Mouse (Mus musculus) embryonic facial prominence, embryonic 15.5 days (tissue): ENCODE data around the gene Gm13283. TPM values are rescaled to one million over a fixed set of nuclear protein-coding genes. Genes with fewer than 3 reads are reported as not detected.
"Not testable (repeated sequence)": the region's sequence is repeated elsewhere in the genome, so short reads cannot be mapped to it uniquely, and the experiment has no call there.

ENCODE experiments used
- ATAC-seq: fragments of 200-750 bp; cut with Nextera tagmentation; 2 replicates; pipeline ENCODE4 v1.8.0; 2017; ENCODE audit warnings: low read depth, moderate TSS enrichment; ENCODE audit not compliant: insufficient number of reproducible peaks, low FRiP score, low TSS enrichment
- H3K27ac ChIP-seq: fragments of 300-500 bp; sonication (generic); replicated peaks from 2 replicates; pipeline ENCODE4 v1.5.1; 2015; ENCODE audit warnings: mild to moderate bottlenecking, inconsistent platforms
- H3K27me3 ChIP-seq: fragments of 300-500 bp; sonication (generic); 2 replicates; pipeline ENCODE4 v1.6.1; 2015; ENCODE audit warnings: inconsistent platforms
- H3K36me3 ChIP-seq: fragments of 300-500 bp; sonication (generic); 2 replicates; pipeline ENCODE4 v1.6.1; 2015; ENCODE audit warnings: mild to moderate bottlenecking, inconsistent platforms
- H3K4me1 ChIP-seq: fragments of 300-500 bp; sonication (generic); 2 replicates; pipeline ENCODE4 v1.6.1; 2015; ENCODE audit warnings: inconsistent platforms
- H3K4me2 ChIP-seq: fragments of 300-500 bp; sonication (generic); replicated peaks from 2 replicates; pipeline ENCODE4 v1.6.1; 2015; ENCODE audit warnings: mild to moderate bottlenecking, inconsistent platforms
- H3K4me3 ChIP-seq: fragments of 300-500 bp; sonication (generic); replicated peaks from 2 replicates; pipeline ENCODE4 v1.5.1; 2015; ENCODE audit warnings: mild to moderate bottlenecking, inconsistent platforms
- H3K9ac ChIP-seq: fragments of 300-500 bp; sonication (generic); 2 replicates; pipeline ENCODE4 v1.6.1; 2015; ENCODE audit warnings: inconsistent platforms
- H3K9me3 ChIP-seq: fragments of 300-500 bp; sonication (generic); replicated peaks from 2 replicates; pipeline ENCODE4 v1.6.1; 2016; ENCODE audit warnings: inconsistent platforms
- WGBS: fragments of 180-500 bp; shearing (Covaris S2); methylation state at CpG from one replicate; pipeline ENCODE4 v1.1.7; 2015; 5-methylcytosine and 5-hydroxymethylcytosine counted together
- polyA plus RNA-seq: library from polyadenylated mRNA; unstranded; fragments of >200 nt; fragmentation: Nextera tagmentation; extraction: Ambion mirVana; gene quantifications from 2 replicates; pipeline ENCODE4 v1.2.1, GENCODE M21; 2015

Gene Gm13283
- polyA plus RNA-seq, 1 experiment from 2014 or later, result 0.32 TPM

DNA sequence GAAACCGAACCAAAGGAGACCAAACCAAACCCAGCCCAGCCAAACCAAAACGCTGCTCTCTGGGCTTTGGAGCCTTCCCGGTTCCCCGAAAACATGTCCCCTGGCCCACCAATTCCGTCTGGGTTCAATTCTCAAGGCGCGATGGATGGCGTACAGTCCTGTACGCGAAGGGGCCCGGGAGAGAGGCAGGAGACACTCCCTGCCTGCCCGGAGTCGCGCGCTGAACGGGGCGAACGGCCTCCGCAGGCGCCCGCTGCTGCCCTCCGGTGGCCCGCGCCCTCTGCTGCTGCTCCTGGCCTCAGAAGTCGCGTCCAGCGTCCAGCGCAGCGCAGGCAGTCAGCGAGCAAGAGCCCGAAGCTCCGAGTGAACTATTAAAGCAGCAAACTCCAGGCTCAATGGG is 13.6 kb downstream of the Gm13283 start, which contains the start of gene Gm13290:
Gene Gm13290 (plus strand): TSS at position 301 of the 400 bp plus-strand sequence.
- not testable (repeated sequence) for H3K27ac ChIP-seq, H3K9me3 ChIP-seq, H3K27me3 ChIP-seq, H3K4me2 ChIP-seq, H3K9ac ChIP-seq, ATAC-seq, H3K36me3 ChIP-seq, H3K4me3 ChIP-seq, H3K4me1 ChIP-seq
- no CpG with 5 or more reads among the region's 32 CpGs for WGBS

DNA sequence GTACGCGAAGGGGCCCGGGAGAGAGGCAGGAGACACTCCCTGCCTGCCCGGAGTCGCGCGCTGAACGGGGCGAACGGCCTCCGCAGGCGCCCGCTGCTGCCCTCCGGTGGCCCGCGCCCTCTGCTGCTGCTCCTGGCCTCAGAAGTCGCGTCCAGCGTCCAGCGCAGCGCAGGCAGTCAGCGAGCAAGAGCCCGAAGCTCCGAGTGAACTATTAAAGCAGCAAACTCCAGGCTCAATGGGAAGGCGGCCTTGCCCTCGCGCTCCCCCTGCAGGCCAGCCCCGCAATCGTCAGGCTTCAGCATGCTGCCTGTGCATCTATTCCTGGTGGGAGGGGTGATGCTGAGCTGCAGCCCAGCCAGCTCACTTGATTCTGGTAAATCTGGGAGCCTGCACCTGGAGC is 16.7 kb downstream of the Gm13283 start, which contains the start of gene Gm13289:
Gene Gm13289 (plus strand): TSS at position 301 of the 400 bp plus-strand sequence.
- not testable (repeated sequence) for H3K27me3 ChIP-seq, H3K9me3 ChIP-seq, H3K4me3 ChIP-seq, H3K4me1 ChIP-seq, H3K27ac ChIP-seq, H3K4me2 ChIP-seq, H3K36me3 ChIP-seq, H3K9ac ChIP-seq, ATAC-seq
- no CpG with 5 or more reads among the region's 29 CpGs for WGBS

DNA sequence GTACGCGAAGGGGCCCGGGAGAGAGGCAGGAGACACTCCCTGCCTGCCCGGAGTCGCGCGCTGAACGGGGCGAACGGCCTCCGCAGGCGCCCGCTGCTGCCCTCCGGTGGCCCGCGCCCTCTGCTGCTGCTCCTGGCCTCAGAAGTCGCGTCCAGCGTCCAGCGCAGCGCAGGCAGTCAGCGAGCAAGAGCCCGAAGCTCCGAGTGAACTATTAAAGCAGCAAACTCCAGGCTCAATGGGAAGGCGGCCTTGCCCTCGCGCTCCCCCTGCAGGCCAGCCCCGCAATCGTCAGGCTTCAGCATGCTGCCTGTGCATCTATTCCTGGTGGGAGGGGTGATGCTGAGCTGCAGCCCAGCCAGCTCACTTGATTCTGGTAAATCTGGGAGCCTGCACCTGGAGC is 19.6 kb downstream of the Gm13283 start, which contains the start of gene Gm13272:
Gene Gm13272 (plus strand): TSS at position 301 of the 400 bp plus-strand sequence.
- H3K9ac ChIP-seq, H3K4me3 ChIP-seq, H3K4me2 ChIP-seq, H3K27ac ChIP-seq, H3K4me1 ChIP-seq, ATAC-seq, H3K9me3 ChIP-seq, H3K27me3 ChIP-seq, H3K36me3 ChIP-seq: not testable (repeated sequence)
- no CpG with 5 or more reads among the region's 29 CpGs for WGBS

DNA sequence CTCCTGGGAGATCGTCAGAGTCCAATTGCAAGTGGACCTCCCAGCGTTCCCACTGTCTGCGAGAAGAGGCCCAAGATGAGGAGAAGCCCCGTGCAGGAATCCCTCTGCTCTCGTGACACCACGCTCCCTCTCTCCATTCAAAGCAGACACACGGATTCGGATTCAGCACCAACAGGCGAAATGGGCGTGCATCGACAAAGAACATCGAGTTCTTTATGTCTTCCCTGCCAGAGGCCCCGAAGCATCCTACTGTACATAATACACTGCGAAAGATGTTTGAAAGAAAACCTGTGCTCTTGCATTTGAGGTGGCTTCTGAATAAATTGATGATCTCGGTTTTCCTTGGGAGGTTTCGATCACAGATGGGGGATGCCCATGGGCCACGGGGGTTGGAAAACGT is 20.4 kb downstream of the Gm13283 start:
- not testable (repeated sequence) for H3K4me2 ChIP-seq, H3K9me3 ChIP-seq, H3K4me3 ChIP-seq, H3K27ac ChIP-seq, H3K9ac ChIP-seq, H3K36me3 ChIP-seq, ATAC-seq, H3K4me1 ChIP-seq, H3K27me3 ChIP-seq
- 47% methylated on average over 16 of the region's 18 CpGs for WGBS

DNA sequence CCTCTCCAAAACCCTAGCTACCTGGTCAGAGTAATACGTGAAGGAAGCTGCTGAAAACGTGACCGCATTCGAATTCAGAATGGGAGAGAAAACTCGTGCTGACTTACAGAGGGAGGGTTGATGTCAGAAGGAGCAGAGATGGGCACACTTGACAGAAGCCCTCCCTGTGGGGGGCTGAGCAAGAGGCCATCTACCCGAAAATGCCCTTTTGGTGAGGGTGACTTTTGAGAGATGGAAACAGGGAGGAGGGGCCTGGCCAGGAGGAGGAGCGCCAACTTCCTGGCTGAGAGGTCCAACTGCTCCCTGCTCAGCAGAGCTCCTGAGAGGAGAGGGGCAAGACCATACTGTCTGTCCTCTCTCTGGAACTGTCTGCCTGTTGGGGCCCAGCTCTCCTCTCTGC is 21.9 kb downstream of the Gm13283 start, which contains the start of gene Ifnz:
Gene Ifnz (plus strand): TSS at position 301 of the 400 bp plus-strand sequence.
- H3K9me3 ChIP-seq, H3K9ac ChIP-seq, H3K36me3 ChIP-seq, H3K27me3 ChIP-seq, ATAC-seq, H3K4me1 ChIP-seq: not testable (repeated sequence)
- Histone ChIP-seq H3K27ac (peak within 1 kb of the TSS; percentile 68), H3K4me2 (peak within 1 kb of the TSS; percentile 39), H3K4me3 (peak within 1 kb of the TSS; percentile 28)
- 13% methylated on average over 4 of the region's 7 CpGs for WGBS

DNA sequence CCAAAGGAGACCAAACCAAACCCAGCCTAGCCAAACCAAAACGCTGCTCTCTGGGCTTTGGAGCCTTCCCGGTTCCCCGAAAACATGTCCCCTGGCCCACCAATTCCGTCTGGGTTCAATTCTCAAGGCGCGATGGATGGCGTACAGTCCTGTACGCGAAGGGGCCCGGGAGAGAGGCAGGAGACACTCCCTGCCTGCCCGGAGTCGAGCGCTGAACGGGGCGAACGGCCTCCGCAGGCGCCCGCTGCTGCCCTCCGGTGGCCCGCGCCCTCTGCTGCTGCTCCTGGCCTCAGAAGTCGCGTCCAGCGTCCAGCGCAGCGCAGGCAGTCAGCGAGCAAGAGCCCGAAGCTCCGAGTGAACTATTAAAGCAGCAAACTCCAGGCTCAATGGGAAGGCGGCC is 22.4 kb downstream of the Gm13283 start:
- WGBS, result 0% methylated on average over 3 of the region's 31 CpGs
- Histone ChIP-seq H3K27ac (peak overlapping the region; percentile 68), H3K4me2 (peak overlapping the region; percentile 39), H3K4me3 (peak overlapping the region; percentile 28)
- not testable (repeated sequence) for H3K4me1 ChIP-seq, H3K36me3 ChIP-seq, ATAC-seq, H3K9me3 ChIP-seq, H3K27me3 ChIP-seq, H3K9ac ChIP-seq

DNA sequence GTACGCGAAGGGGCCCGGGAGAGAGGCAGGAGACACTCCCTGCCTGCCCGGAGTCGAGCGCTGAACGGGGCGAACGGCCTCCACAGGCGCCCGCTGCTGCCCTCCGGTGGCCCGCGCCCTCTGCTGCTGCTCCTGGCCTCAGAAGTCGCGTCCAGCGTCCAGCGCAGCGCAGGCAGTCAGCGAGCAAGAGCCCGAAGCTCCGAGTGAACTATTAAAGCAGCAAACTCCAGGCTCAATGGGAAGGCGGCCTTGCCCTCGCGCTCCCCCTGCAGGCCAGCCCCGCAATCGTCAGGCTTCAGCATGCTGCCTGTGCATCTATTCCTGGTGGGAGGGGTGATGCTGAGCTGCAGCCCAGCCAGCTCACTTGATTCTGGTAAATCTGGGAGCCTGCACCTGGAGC is 25.5 kb downstream of the Gm13283 start, which contains the start of gene Gm13276:
Gene Gm13276 (plus strand): TSS at position 301 of the 400 bp plus-strand sequence.
- not testable (repeated sequence) for H3K4me3 ChIP-seq, H3K4me2 ChIP-seq, H3K9ac ChIP-seq, H3K27me3 ChIP-seq, H3K27ac ChIP-seq, H3K4me1 ChIP-seq, H3K9me3 ChIP-seq, ATAC-seq, H3K36me3 ChIP-seq
- WGBS, result no CpG with 5 or more reads among the region's 27 CpGs

DNA sequence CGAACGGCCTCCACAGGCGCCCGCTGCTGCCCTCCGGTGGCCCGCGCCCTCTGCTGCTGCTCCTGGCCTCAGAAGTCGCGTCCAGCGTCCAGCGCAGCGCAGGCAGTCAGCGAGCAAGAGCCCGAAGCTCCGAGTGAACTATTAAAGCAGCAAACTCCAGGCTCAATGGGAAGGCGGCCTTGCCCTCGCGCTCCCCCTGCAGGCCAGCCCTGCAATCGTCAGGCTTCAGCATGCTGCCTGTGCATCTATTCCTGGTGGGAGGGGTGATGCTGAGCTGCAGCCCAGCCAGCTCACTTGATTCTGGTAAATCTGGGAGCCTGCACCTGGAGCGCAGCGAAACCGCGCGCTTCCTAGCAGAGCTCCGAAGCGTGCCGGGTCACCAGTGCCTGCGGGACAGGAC is 28.5 kb downstream of the Gm13283 start, which contains the start of gene Gm13277:
Gene Gm13277 (plus strand): TSS at position 231 of the 400 bp plus-strand sequence.
- H3K27ac ChIP-seq, H3K27me3 ChIP-seq, H3K9me3 ChIP-seq, H3K4me3 ChIP-seq, H3K4me1 ChIP-seq, ATAC-seq, H3K36me3 ChIP-seq, H3K9ac ChIP-seq, H3K4me2 ChIP-seq: not testable (repeated sequence)
- 0% methylated on average over 4 of the region's 28 CpGs for WGBS

DNA sequence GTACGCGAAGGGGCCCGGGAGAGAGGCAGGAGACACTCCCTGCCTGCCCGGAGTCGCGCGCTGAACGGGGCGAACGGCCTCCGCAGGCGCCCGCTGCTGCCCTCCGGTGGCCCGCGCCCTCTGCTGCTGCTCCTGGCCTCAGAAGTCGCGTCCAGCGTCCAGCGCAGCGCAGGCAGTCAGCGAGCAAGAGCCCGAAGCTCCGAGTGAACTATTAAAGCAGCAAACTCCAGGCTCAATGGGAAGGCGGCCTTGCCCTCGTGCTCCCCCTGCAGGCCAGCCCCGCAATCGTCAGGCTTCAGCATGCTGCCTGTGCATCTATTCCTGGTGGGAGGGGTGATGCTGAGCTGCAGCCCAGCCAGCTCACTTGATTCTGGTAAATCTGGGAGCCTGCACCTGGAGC is 31.3 kb downstream of the Gm13283 start, which contains the start of gene Gm13278:
Gene Gm13278 (plus strand): TSS at position 301 of the 400 bp plus-strand sequence.
- H3K36me3 ChIP-seq, H3K27me3 ChIP-seq, ATAC-seq, H3K4me1 ChIP-seq, H3K9ac ChIP-seq, H3K27ac ChIP-seq, H3K9me3 ChIP-seq, H3K4me3 ChIP-seq, H3K4me2 ChIP-seq: not testable (repeated sequence)
- no CpG with 5 or more reads among the region's 28 CpGs for WGBS

DNA sequence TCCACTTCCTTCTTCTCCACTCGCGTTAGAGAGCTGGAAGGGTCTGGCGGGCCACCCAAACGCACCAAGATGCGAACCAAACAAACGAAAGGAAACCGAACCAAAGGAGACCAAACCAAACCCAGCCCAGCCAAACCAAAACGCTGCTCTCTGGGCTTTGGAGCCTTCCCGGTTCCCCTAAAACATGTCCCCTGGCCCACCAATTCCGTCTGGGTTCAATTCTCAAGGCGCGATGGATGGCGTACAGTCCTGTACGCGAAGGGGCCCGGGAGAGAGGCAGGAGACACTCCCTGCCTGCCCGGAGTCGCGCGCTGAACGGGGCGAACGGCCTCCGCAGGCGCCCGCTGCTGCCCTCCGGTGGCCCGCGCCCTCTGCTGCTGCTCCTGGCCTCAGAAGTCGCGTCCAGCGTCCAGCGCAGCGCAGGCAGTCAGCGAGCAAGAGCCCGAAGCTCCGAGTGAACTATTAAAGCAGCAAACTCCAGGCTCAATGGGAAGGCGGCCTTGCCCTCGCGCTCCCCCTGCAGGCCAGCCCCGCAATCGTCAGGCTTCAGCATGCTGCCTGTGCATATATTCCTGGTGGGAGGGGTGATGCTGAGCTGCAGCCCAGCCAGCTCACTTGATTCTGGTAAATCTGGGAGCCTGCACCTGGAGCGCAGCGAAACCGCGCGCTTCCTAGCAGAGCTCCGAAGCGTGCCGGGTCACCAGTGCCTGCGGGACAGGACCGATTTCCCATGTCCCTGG is 34.2 kb downstream of the Gm13283 start, which contains the start of gene Gm13275:
Gene Gm13275 (plus strand): TSS at position 552 of the 740 bp plus-strand sequence.
- not testable (repeated sequence) for H3K4me1 ChIP-seq, H3K9ac ChIP-seq, H3K4me2 ChIP-seq, H3K27me3 ChIP-seq, H3K9me3 ChIP-seq, ATAC-seq, H3K4me3 ChIP-seq, H3K27ac ChIP-seq, H3K36me3 ChIP-seq
- 0% methylated on average over 9 of the region's 52 CpGs for WGBS

DNA sequence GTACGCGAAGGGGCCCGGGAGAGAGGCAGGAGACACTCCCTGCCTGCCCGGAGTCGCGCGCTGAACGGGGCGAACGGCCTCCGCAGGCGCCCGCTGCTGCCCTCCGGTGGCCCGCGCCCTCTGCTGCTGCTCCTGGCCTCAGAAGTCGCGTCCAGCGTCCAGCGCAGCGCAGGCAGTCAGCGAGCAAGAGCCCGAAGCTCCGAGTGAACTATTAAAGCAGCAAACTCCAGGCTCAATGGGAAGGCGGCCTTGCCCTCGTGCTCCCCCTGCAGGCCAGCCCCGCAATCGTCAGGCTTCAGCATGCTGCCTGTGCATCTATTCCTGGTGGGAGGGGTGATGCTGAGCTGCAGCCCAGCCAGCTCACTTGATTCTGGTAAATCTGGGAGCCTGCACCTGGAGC is 37.2 kb downstream of the Gm13283 start, which contains the start of gene Gm13279:
Gene Gm13279 (plus strand): TSS at position 301 of the 400 bp plus-strand sequence.
- H3K4me2 ChIP-seq, H3K27ac ChIP-seq, H3K9me3 ChIP-seq, H3K36me3 ChIP-seq, H3K4me1 ChIP-seq, H3K27me3 ChIP-seq, H3K9ac ChIP-seq, H3K4me3 ChIP-seq, ATAC-seq: not testable (repeated sequence)
- no CpG with 5 or more reads among the region's 28 CpGs for WGBS
